Comparison of ENCODE assay signal across 1 mouse cellular context in the genomic region with DNA sequence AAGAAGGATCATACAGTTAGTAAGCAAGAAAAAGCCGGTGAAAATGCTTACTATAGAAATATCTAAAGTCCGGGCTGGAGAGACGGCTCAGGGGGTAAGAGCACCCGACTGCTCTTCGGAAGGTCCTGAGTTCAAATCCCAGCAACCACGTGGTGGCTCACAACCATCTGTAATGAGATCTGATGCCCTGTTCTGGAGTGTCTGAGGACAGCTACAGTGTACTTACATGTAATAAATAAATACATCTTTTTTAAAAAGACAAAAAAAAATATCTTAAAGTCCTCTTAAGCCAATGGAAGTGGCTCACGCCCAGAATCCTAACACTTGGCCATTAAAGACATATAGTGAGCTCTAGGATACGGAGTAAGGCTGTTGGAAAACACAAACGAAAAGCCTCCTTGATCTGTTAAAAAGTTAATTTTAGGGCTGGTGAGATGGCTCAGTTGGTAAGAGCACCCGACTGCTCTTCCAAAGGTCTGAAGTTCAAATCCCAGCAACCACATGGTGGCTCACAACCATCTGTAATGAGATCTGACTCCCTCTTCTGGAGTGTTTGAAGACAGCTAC.
A peak's percentile ranks its signal among the peaks of the same experiment; 100 is the strongest.
TF ChIP-seq lines count a peak whose summit lies in the region.

No protein-coding gene starts in this region.

TF ChIP-seq in CH12.LX, 34 proteins besides CTCF, POLR2A, EP300 and RAD21:
- peak; percentile 69 for TF ChIP-seq TBP (conservative IDR thresholded peaks at IDR 0.05; ENCODE audit: low read depth, low read length)
- TF ChIP-seq MYC (IDR thresholded peaks at IDR 0.05; ENCODE audit: low read depth, low read length): peak; percentile 90
- TF ChIP-seq MAX (IDR thresholded peaks at IDR 0.05; ENCODE audit: low read length): peak; percentile 67
- TF ChIP-seq MAFK (IDR thresholded peaks at IDR 0.05; ENCODE audit: insufficient replicate concordance, low read length): 0 out of 2 replicates have a peak, but pooled peaks have one; percentile 41
